In genomic region chr3:145143856-145144255, GRCm38 (mm10) we compare ENCODE assay signal across 42 mouse cellular contexts. TPM values are rescaled to one million over a fixed set of nuclear protein-coding genes. Genes with fewer than 3 reads are reported as not detected.
"Had no signal": no experiment of that assay in that cellular context is flagged by ENCODE, and none has a peak within 500 bp of the region (broad histone marks: within the 10 kb centered on the region; RNA-seq: fewer than 3 reads in every experiment).

No protein-coding gene starts in this region.

- H3K9ac ChIP-seq: limb, embryonic 12.5 days; limb, embryonic 13.5 days; limb, embryonic 15.5 days; liver, embryonic 12.5 days; liver, embryonic 13.5 days; liver, embryonic 14.5 days; liver, embryonic 15.5 days; liver, postnatal 0 days; lung, embryonic 14.5 days; lung, embryonic 15.5 days; midbrain, embryonic 12.5 days; midbrain, embryonic 13.5 days; midbrain, embryonic 15.5 days had no signal

- H3K4me2 ChIP-seq: limb, embryonic 12.5 days; limb, embryonic 13.5 days; limb, embryonic 15.5 days; liver, embryonic 11.5 days; liver, embryonic 12.5 days; liver, embryonic 13.5 days; liver, embryonic 15.5 days; lung, embryonic 14.5 days; lung, embryonic 15.5 days; midbrain, embryonic 11.5 days; midbrain, embryonic 12.5 days; midbrain, embryonic 13.5 days; midbrain, embryonic 15.5 days had no signal

- ATAC-seq: liver, embryonic 12.5 days; liver, postnatal 0 days; lung, postnatal 0 days; midbrain, embryonic 13.5 days; midbrain, embryonic 15.5 days; midbrain, embryonic 16.5 days had no signal

- H3K4me1 ChIP-seq: limb, embryonic 10.5 days; limb, embryonic 12.5 days; limb, embryonic 13.5 days; limb, embryonic 15.5 days; liver, embryonic 12.5 days; liver, embryonic 13.5 days; liver, embryonic 15.5 days; lung, embryonic 15.5 days; megakaryocyte, embryonic 14.5 days; midbrain, embryonic 10.5 days; midbrain, embryonic 12.5 days; midbrain, embryonic 13.5 days; midbrain, embryonic 15.5 days had no signal

- H3K4me3 ChIP-seq: left cerebral cortex, adult 2 months; limb, embryonic 10.5 days; limb, embryonic 12.5 days; limb, embryonic 13.5 days; limb, embryonic 15.5 days; liver, embryonic 12.5 days; liver, embryonic 13.5 days; liver, embryonic 15.5 days; lung, embryonic 15.5 days; megakaryocyte, embryonic 14.5 days; midbrain, embryonic 10.5 days; midbrain, embryonic 12.5 days; midbrain, embryonic 13.5 days; midbrain, embryonic 15.5 days; myocyte had no signal

- H3K27me3 ChIP-seq: limb, embryonic 12.5 days; limb, embryonic 13.5 days; limb, embryonic 15.5 days; liver, embryonic 12.5 days; liver, embryonic 13.5 days; liver, embryonic 15.5 days; lung, embryonic 15.5 days; megakaryocyte, embryonic 14.5 days; midbrain, embryonic 12.5 days; midbrain, embryonic 13.5 days; midbrain, embryonic 15.5 days had no signal

- DNase-seq: left cerebral cortex, postnatal 4 days; liver; liver, embryonic 13.5 days; liver, postnatal 0 days; lung, adult 18-20 months; lung, adult 2 months; lung, embryonic 14.5 days; lung, postnatal 10 days; lung, postnatal 14 days; lung, postnatal 36 days; lung, postnatal 4 days had no signal

- H3K27ac ChIP-seq: left cerebral cortex, adult 2 months; limb, embryonic 10.5 days; limb, embryonic 12.5 days; limb, embryonic 13.5 days; limb, embryonic 15.5 days; liver, embryonic 12.5 days; liver, embryonic 13.5 days; liver, embryonic 14.5 days; liver, embryonic 15.5 days; lung, embryonic 15.5 days; macrophage; midbrain, embryonic 10.5 days; midbrain, embryonic 12.5 days; midbrain, embryonic 13.5 days; midbrain, embryonic 15.5 days had no signal

- H3K9me3 ChIP-seq: limb, embryonic 10.5 days; limb, embryonic 12.5 days; limb, embryonic 13.5 days; limb, embryonic 15.5 days; liver, embryonic 12.5 days; liver, embryonic 13.5 days; liver, embryonic 15.5 days; lung, embryonic 15.5 days; megakaryocyte, embryonic 14.5 days; midbrain, embryonic 10.5 days; midbrain, embryonic 12.5 days; midbrain, embryonic 13.5 days; midbrain, embryonic 15.5 days had no signal

- H3K36me3 ChIP-seq: lung, embryonic 15.5 days; midbrain, embryonic 15.5 days had no signal

RNA-seq across cellular contexts. Expression of gene Clca2, which starts 44.6 kb away (rescaled TPM):
- total RNA-seq: left cerebral cortex, adult 18-20 months; left cerebral cortex, adult 2 months; left cerebral cortex, adult 8-10 months; left cerebral cortex, postnatal 14 days; left cerebral cortex, postnatal 25 days; left cerebral cortex, postnatal 36 days; left cerebral cortex, postnatal 4 days; liver, adult 2 months; megakaryocyte progenitor cell, adult 5-6 weeks; megakaryocyte, adult 5-6 weeks; megakaryocyte-erythroid progenitor cell, adult 5-6 weeks; monocyte, adult 5-6 weeks had no signal
- polyA plus RNA-seq: liver, adult 2 months; liver, embryonic 12.5 days; liver, embryonic 13.5 days; liver, embryonic 14.5 days; liver, embryonic 15.5 days; liver, embryonic 16.5 days; liver, postnatal 0 days; macrophage; midbrain, embryonic 13.5 days had no signal
